Mouse (Mus musculus) limb, embryonic 11.5 days (tissue): ENCODE results near the gene Sptlc2. TPM values are rescaled to one million over a fixed set of nuclear protein-coding genes. Genes with fewer than 3 reads are reported as not detected.

ENCODE experiments used
- ATAC-seq: fragments of 200-750 bp; cut with Nextera tagmentation; 2 replicates; pipeline ENCODE4 v1.8.0; 2017; ENCODE audit warnings: low read depth; ENCODE audit not compliant: insufficient number of reproducible peaks, low FRiP score, low TSS enrichment
- DNase-seq: peaks from one replicate; pipeline ENCODE4 v3.0.0-alpha.2; 2015; ENCODE audit warnings: low spot score
- H3K27ac ChIP-seq: fragments of 300-500 bp; sonication (generic); replicated peaks from 2 replicates; pipeline ENCODE4 v1.5.1; 2014; ENCODE audit warnings: low read depth, mild to moderate bottlenecking, low read length
- H3K27me3 ChIP-seq: fragments of 300-500 bp; sonication (generic); 2 replicates; pipeline ENCODE4 v1.6.1; 2014; ENCODE audit warnings: mild to moderate bottlenecking, low read length, mixed read lengths; ENCODE audit not compliant: control insufficient read depth, insufficient read depth
- H3K36me3 ChIP-seq: fragments of 300-500 bp; sonication (generic); 2 replicates; pipeline ENCODE4 v1.6.1; 2014; ENCODE audit warnings: mild to moderate bottlenecking, low read length, moderate library complexity, mixed read lengths; ENCODE audit not compliant: control insufficient read depth, insufficient read depth
- H3K4me1 ChIP-seq: fragments of 300-500 bp; sonication (generic); 2 replicates; pipeline ENCODE4 v1.6.1; 2014; ENCODE audit warnings: low read length, mixed read lengths; ENCODE audit not compliant: control insufficient read depth, insufficient read depth
- H3K4me2 ChIP-seq: fragments of 300-500 bp; sonication (generic); 2 replicates; pipeline ENCODE4 v1.6.1; 2014; ENCODE audit warnings: low read depth, mild to moderate bottlenecking, moderate library complexity; ENCODE audit not compliant: severe bottlenecking
- H3K4me3 ChIP-seq: fragments of 300-500 bp; sonication (generic); 2 replicates; pipeline ENCODE4 v1.5.1; 2014; ENCODE audit warnings: low read depth, low read length
- H3K9ac ChIP-seq: fragments of 300-500 bp; sonication (generic); 2 replicates; pipeline ENCODE4 v1.6.1; 2014; ENCODE audit warnings: mild to moderate bottlenecking, low read length
- H3K9me3 ChIP-seq: fragments of 300-500 bp; sonication (generic); 2 replicates; pipeline ENCODE4 v1.6.1; 2016; ENCODE audit warnings: low read length; ENCODE audit not compliant: control insufficient read depth
- WGBS: fragments of 180-500 bp; shearing (Covaris S2); extraction: QIAGEN DNeasy Blood & Tissue Kit; methylation state at CpG from one replicate; pipeline ENCODE4 v1.1.7; 2014; 5-methylcytosine and 5-hydroxymethylcytosine counted together
- polyA plus RNA-seq: library from polyadenylated mRNA; unstranded; fragments of >200 nt; fragmentation: Nextera tagmentation; extraction: Ambion mirVana; gene quantifications from 2 replicates; pipeline ENCODE4 v1.2.1, GENCODE M21; 2014

Gene Sptlc2
- polyA plus RNA-seq, 1 experiment from 2014 or later: 63.4 TPM

DNA sequence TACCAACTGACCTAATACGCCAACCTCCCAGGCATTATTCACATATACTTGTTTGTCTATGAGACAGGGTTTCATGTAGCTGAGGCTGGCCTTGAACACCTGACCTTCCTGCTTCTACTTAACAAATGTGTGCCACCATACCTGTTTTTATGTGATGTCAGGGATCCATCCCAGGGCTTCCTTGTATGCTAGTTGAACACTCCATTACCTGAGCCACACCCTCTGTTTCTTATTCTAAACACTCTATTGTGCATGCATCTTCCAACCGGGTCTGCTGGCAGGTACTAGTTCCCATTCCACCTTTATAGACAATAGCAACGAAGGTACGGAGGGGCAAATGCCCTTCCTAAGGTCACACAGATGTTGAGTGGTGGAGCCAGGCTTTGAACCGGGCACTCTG is 99.1 kb downstream of the Sptlc2 start:
- Histone ChIP-seq H3K27ac (no peak overlapping the region), H3K9ac (no peak overlapping the region), H3K27me3 (no peaks in the 10 kb centered on the region), H3K4me1 (no peaks in the 10 kb centered on the region), H3K4me3 (no peak overlapping the region), H3K9me3 (no peaks in the 10 kb centered on the region), H3K4me2 (no peak overlapping the region), H3K36me3 (no peaks in the 10 kb centered on the region)
- no peak for ATAC-seq
- no peak for DNase-seq
- WGBS: 93% methylated on average over 5 of the region's 5 CpGs

DNA sequence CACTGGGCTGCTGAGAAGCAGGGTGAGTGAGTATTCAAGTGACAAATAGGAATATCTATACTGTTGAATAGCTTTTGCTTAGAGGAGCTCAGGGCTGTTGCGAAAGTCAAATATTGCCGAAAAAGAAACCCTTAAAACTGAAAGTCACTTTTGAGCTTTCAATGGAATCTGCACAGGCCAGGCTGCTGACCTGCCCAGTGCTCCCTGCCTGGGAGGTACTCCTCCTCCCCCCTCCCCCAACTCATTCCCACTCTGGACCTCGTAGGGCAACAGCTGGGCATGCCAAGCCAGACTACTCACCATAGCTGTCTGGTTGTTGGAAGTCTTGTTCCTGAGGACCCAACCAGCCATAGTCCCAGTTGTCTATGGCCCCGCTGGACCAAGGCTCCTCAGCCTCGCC is 103.4 kb downstream of the Sptlc2 start:
- Histone ChIP-seq H3K9me3 (no peaks in the 10 kb centered on the region), H3K4me2 (no peak overlapping the region), H3K4me1 (no peaks in the 10 kb centered on the region), H3K36me3 (no peaks in the 10 kb centered on the region), H3K27ac (no peak overlapping the region), H3K9ac (no peak overlapping the region), H3K4me3 (no peak overlapping the region), H3K27me3 (no peaks in the 10 kb centered on the region)
- DNase-seq (no peak), ATAC-seq (no peak)
- WGBS: 86% methylated on average over 5 of the region's 5 CpGs

DNA sequence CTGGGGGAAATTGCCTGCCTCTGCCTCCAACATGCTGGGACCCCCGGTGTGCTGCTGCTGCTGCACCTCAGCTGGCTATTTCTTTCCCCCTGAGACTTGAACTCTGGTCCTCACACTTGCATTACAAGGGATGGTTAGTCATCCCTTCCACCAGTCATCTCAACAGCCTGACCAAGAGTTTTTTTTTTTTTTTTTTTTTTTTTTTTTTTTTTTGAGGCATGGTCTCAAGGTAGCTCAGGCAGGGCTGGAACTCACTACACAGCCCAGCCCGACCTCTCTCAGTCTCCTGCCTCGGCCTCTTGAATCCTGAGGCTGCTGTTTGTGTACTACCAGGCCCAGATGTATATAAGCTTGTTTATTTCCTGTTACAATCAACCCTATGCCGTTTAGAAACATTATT is 103.9 kb downstream of the Sptlc2 start:
- WGBS: 73% methylated on average over 4 of the region's 4 CpGs
- no peak overlapping the region for H3K4me2 ChIP-seq
- no peak for ATAC-seq
- H3K36me3 ChIP-seq: no peaks in the 10 kb centered on the region
- H3K4me1 ChIP-seq: no peaks in the 10 kb centered on the region
- no peak overlapping the region for H3K4me3 ChIP-seq
- DNase-seq: no peak
- no peaks in the 10 kb centered on the region for H3K9me3 ChIP-seq
- H3K9ac ChIP-seq: no peak overlapping the region
- H3K27ac ChIP-seq: no peak overlapping the region
- no peaks in the 10 kb centered on the region for H3K27me3 ChIP-seq

DNA sequence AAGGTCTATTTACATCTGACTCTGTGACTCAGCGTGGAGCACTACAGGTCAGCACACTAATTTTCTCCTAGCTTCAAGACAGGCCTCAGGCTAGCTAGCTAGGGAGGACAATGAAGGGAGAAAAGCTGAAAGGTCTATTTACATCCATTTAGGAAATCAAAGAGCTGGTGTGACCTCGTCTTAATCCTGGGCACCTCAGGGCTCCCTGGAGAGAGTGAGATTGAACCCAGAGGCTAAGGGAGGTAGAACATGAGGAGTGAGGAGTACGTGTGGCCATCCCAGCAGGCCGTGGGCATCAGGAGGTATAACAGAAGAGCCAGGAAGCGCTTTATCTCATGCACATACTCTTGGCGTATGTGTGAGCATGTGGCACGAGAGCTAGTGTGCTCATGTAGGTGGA is 104.4 kb downstream of the Sptlc2 start:
- H3K27ac ChIP-seq: no peak overlapping the region
- H3K9ac ChIP-seq: no peak overlapping the region
- no peaks in the 10 kb centered on the region for H3K36me3 ChIP-seq
- 70% methylated on average over 7 of the region's 7 CpGs for WGBS
- H3K9me3 ChIP-seq: no peaks in the 10 kb centered on the region
- H3K27me3 ChIP-seq: no peaks in the 10 kb centered on the region
- H3K4me3 ChIP-seq: no peak overlapping the region
- ATAC-seq: no peak
- no peaks in the 10 kb centered on the region for H3K4me1 ChIP-seq
- H3K4me2 ChIP-seq: no peak overlapping the region
- DNase-seq: no peak

DNA sequence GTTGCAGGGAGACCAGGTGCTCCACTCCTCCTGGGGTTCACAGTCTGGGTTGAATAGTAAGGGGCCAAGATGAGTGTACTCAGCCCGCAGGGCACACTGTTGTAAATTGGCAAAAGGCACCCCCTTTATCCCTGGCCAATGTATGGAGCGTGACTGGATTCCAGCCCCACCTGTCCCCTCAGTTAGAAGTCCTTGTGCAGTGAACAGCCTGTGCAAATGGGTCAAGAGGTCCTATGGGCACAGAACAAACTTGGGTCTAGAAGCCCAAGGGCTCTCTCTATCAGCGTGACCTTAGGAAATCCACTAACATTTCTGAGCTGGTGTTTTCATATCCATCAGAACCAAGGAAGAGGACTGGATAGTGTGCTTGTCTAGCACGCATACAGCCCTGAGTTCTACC is 105.4 kb downstream of the Sptlc2 start:
- 94% methylated on average over 4 of the region's 4 CpGs for WGBS

DNA sequence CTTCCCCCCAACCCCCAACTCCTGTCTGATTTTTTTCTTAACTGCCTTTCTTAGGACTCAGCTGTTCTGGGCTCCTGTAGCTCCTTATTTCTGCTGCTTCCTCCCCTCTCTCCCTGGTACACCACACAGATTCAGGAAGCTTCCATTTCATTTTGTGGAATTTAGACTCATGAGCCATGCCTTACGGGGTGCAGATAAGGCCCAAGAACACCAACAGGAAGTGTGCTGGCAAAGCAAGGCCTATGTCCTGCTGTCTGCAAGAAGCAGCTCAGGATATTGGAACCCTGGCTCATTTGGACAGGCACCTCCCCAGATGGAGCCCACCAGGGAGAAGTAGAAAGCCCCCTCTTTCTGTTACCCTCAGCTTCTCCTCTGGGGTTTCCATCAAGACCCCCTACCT is 106.4 kb downstream of the Sptlc2 start:
- H3K27me3 ChIP-seq: no peaks in the 10 kb centered on the region
- WGBS: 97% methylated on average over 1 of the region's 1 CpGs
- no peak overlapping the region for H3K9ac ChIP-seq
- peaks cover 2% of the 10 kb centered on the region; the same call in 1 of the 2 replicates for H3K36me3 ChIP-seq
- H3K4me3 ChIP-seq: no peak overlapping the region
- ATAC-seq (no peak), DNase-seq (no peak)
- no peak overlapping the region for H3K4me2 ChIP-seq
- H3K27ac ChIP-seq: no peak overlapping the region
- H3K4me1 ChIP-seq: no peaks in the 10 kb centered on the region
- no peaks in the 10 kb centered on the region for H3K9me3 ChIP-seq

More for the DNA sequence above, 105.4 kb downstream of the Sptlc2 start:
- Histone ChIP-seq H3K9ac (no peak overlapping the region), H3K9me3 (no peaks in the 10 kb centered on the region), H3K4me1 (no peaks in the 10 kb centered on the region), H3K4me2 (no peak overlapping the region), H3K27me3 (no peaks in the 10 kb centered on the region), H3K27ac (no peak overlapping the region), H3K4me3 (no peak overlapping the region), H3K36me3 (no peaks in the 10 kb centered on the region)
- DNase-seq: no peak
- ATAC-seq: no peak

DNA sequence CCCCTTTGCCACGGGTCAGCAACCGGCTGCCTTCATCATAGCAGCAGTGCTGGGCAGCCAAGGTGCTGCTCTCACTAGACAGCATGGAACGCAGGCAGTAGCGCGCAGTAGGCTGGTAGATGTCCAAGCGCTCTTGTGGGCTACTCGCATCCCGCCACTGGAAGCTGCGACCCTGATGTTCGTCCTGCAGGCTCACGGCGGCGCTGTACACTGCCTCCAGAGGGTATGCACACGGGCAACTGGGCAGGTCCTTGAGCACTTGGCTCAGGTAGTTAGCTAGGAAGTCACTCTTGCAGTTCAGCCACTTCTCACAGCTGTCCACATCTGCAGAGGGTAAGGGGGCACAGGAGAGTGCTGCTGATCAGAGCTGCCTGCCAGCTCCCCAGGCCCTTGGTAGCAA is 108.3 kb downstream of the Sptlc2 start:
- peaks cover 6% of the 10 kb centered on the region; the same call in 1 of the 2 replicates for H3K36me3 ChIP-seq
- DNase-seq (no peak), ATAC-seq (no peak)
- H3K9me3 ChIP-seq: no peaks in the 10 kb centered on the region
- WGBS: 42% methylated on average over 14 of the region's 14 CpGs
- H3K9ac ChIP-seq: no peak overlapping the region
- no peak overlapping the region for H3K4me3 ChIP-seq
- H3K27ac ChIP-seq: no peak overlapping the region
- no peak overlapping the region for H3K4me2 ChIP-seq
- no peaks in the 10 kb centered on the region for H3K4me1 ChIP-seq
- no peaks in the 10 kb centered on the region for H3K27me3 ChIP-seq

DNA sequence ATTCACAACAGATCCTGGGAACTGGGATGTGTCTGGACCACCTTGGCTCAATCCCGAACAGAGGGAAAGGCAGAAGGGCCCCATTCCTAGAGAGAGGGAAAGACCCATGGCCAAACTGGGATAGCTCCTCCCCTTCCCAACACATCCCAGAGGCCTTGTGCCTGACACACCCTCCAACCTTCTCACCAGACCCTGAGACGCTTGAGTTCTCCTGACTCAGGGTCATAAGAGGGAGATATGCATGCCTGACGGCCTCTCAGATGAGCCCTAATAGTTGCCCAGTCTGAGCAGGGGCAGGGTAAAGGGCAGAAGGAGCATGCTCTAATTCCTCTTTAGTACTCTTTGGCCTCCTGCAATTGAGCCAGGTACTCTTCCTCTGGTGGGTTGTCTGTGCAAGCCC is 108.8 kb downstream of the Sptlc2 start:
- Histone ChIP-seq H3K4me2 (no peak overlapping the region), H3K4me3 (no peak overlapping the region), H3K9ac (no peak overlapping the region), H3K9me3 (no peaks in the 10 kb centered on the region), H3K27me3 (no peaks in the 10 kb centered on the region), H3K4me1 (no peaks in the 10 kb centered on the region), H3K27ac (no peak overlapping the region), H3K36me3 (peaks cover 8% of the 10 kb centered on the region; the same call in 1 of the 2 replicates)
- DNase-seq: no peak
- WGBS: 49% methylated on average over 3 of the region's 3 CpGs
- no peak for ATAC-seq

DNA sequence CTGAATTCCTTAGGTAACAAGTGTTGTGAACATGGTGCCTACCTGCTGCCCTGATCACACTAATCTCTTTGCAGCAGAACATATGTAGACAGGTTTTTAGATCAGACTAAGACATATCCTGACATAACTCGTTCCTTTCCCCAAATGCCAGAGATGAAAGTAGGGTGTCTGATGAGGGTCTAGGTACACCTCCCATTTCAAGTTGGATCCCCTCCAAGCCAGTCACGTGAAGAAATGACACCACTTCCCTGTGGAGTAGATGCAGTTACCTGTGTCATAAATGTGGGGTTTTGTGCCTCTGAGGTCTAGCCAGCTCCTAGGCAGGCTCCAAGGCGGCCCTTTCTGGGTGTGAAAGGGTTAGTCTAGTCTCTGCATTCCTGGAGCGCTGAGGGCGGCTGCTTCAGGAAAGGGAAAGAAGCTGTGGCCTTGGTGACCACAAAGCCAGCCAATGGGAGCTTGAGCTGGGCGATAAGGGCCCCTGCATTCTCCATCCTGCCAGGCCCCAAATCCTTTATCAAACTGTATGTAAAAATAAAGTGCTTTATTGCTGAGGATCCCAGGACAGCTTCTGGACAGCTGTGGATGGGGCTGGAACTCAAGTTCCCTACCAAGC is 109.9 kb downstream of the Sptlc2 start:
- DNase-seq: no peak
- no peak overlapping the region for H3K9ac ChIP-seq
- no peaks in the 10 kb centered on the region for H3K9me3 ChIP-seq
- H3K4me2 ChIP-seq: no peak overlapping the region
- H3K27me3 ChIP-seq: no peaks in the 10 kb centered on the region
- WGBS: 23% methylated on average over 6 of the region's 6 CpGs
- peaks cover 13% of the 10 kb centered on the region for H3K36me3 ChIP-seq
- no peaks in the 10 kb centered on the region for H3K4me1 ChIP-seq
- H3K4me3 ChIP-seq: no peak overlapping the region
- no peak for ATAC-seq
- no peak overlapping the region for H3K27ac ChIP-seq
